Mouse (Mus musculus): ENCODE data around the gene Msmb.

- no peak for TF ChIP-seq MYOG (IDR thresholded peaks at IDR 0.05; ENCODE audit: control insufficient read depth in 1 of 3, insufficient read depth in 1 of 3, insufficient read length in 2 of 3, low read depth in 2 of 3)
- TF ChIP-seq SRF (IDR thresholded peaks at IDR 0.05; ENCODE audit: control insufficient read depth, insufficient read length, low read depth), result no peak
- no peak for TF ChIP-seq POLR2A (IDR thresholded peaks at IDR 0.05; ENCODE audit: insufficient read length, low read depth)
- no peak for TF ChIP-seq POLR2AphosphoS2 (IDR thresholded peaks at IDR 0.05; ENCODE audit: insufficient read length, low read depth)
- TF ChIP-seq TCF12 (IDR thresholded peaks at IDR 0.05; ENCODE audit: insufficient read depth, poor library complexity, severe bottlenecking), result no peak
- TF ChIP-seq MAX (IDR thresholded peaks at IDR 0.05; ENCODE audit: low read depth), result no peak
- TF ChIP-seq MYOD1 (IDR thresholded peaks at IDR 0.05; ENCODE audit: control insufficient read depth in 1 of 3, insufficient read length in 2 of 3, low read depth in 2 of 3), result no peak
- TF ChIP-seq REST (IDR thresholded peaks at IDR 0.05; ENCODE audit: insufficient read depth, insufficient read length), result no peak
These were observed 39.0 kb downstream of the Msmb start for GRCm38 (mm10) chr14:32180861-32181260.
